Mouse (Mus musculus) ES-Bruce4 (cell line): Measurements from ENCODE around the gene Selenoi.

Experiments
- CTCF ChIP-seq: IDR thresholded peaks from one replicate; pipeline ENCODE4 v1.8.1; 2011; ENCODE audit warnings: low read depth, low read length
- EP300 ChIP-seq: IDR thresholded peaks from 2 replicates; pipeline ENCODE4 v1.6.1; 2011; ENCODE audit warnings: low read depth, low read length; ENCODE audit not compliant: insufficient read depth

GRCm38 (mm10) chr5:30195340-30195739, 37.0 kb upstream of the Selenoi start:
- TF ChIP-seq CTCF: no peak
- no peak for TF ChIP-seq EP300
